Mouse (Mus musculus): Measurements from ENCODE around the gene Ank2. TPM values are rescaled to one million over a fixed set of nuclear protein-coding genes. Genes with fewer than 3 reads are reported as not detected.

The Ank2 gene
- polyA plus RNA-seq, 1 experiment from 2014 or later = 4.9 TPM

- 0 out of 2 replicates have a peak, but pooled peaks cover 4% of the 10 kb centered on the region for H3K36me3 ChIP-seq
- H3K9me3 ChIP-seq (replicated peaks) = no peaks in the 10 kb centered on the region
- H3K4me3 ChIP-seq (replicated peaks) = no peak overlapping the region
- H3K27ac ChIP-seq = no peak overlapping the region
- 79% methylated on average over 8 of the region's 8 CpGs for WGBS (ENCODE audit: insufficient replicate concordance)
- H3K9ac ChIP-seq = no peak overlapping the region
- ATAC-seq (ENCODE audit: low read depth) (no peak), DNase-seq (no peak)
- no peaks in the 10 kb centered on the region for H3K27me3 ChIP-seq
- no peak overlapping the region for H3K4me2 ChIP-seq
- no peaks in the 10 kb centered on the region for H3K4me1 ChIP-seq (replicated peaks)
These were observed 536.8 kb downstream of the Ank2 start for GRCm38 (mm10) chr3:126962326-126962725.

- no peak for ATAC-seq (ENCODE audit: low read depth)
- Histone ChIP-seq H3K4me1 (replicated peaks) (no peaks in the 10 kb centered on the region), H3K36me3 (no peaks in the 10 kb centered on the region), H3K4me3 (replicated peaks) (no peak overlapping the region), H3K27me3 (no peaks in the 10 kb centered on the region), H3K9me3 (replicated peaks) (no peaks in the 10 kb centered on the region), H3K4me2 (no peak overlapping the region), H3K9ac (no peak overlapping the region), H3K27ac (no peak overlapping the region)
- WGBS (ENCODE audit: insufficient replicate concordance) = 40% methylated on average over 1 of the region's 1 CpGs
- no peak for DNase-seq
These were observed 546.5 kb downstream of the Ank2 start for GRCm38 (mm10) chr3:126952698-126953097.

- H3K9me3 ChIP-seq (replicated peaks) = no peaks in the 10 kb centered on the region
- no peaks in the 10 kb centered on the region for H3K4me1 ChIP-seq (replicated peaks)
- 75% methylated on average over 10 of the region's 10 CpGs for WGBS (ENCODE audit: insufficient replicate concordance)
- no peak overlapping the region for H3K4me2 ChIP-seq
- H3K36me3 ChIP-seq = no peaks in the 10 kb centered on the region; the same call in 1 of the 2 replicates
- H3K27ac ChIP-seq = no peak overlapping the region
- ATAC-seq (ENCODE audit: low read depth) (no peak), DNase-seq (no peak)
- no peaks in the 10 kb centered on the region for H3K27me3 ChIP-seq
- H3K9ac ChIP-seq = no peak overlapping the region
- H3K4me3 ChIP-seq (replicated peaks) = no peak overlapping the region
These were observed 552.6 kb downstream of the Ank2 start for GRCm38 (mm10) chr3:126946591-126946990.

GRCm38 (mm10) chr3:126944838-126945237 is 554.3 kb downstream of the Ank2 start:
- WGBS (ENCODE audit: insufficient replicate concordance) = 39% methylated on average over 4 of the region's 4 CpGs
- Histone ChIP-seq H3K9me3 (replicated peaks) (no peaks in the 10 kb centered on the region), H3K36me3 (no peaks in the 10 kb centered on the region; the same call in 1 of the 2 replicates), H3K4me2 (no peak overlapping the region), H3K4me3 (replicated peaks) (no peak overlapping the region), H3K27ac (no peak overlapping the region), H3K9ac (no peak overlapping the region), H3K4me1 (replicated peaks) (no peaks in the 10 kb centered on the region), H3K27me3 (no peaks in the 10 kb centered on the region)
- DNase-seq = no peak
- ATAC-seq (ENCODE audit: low read depth) = no peak

GRCm38 (mm10) chr3:126944081-126944480 is 555.1 kb downstream of the Ank2 start:
- DNase-seq (no peak), ATAC-seq (ENCODE audit: low read depth) (no peak)
- Histone ChIP-seq H3K4me1 (replicated peaks) (no peaks in the 10 kb centered on the region), H3K9me3 (replicated peaks) (no peaks in the 10 kb centered on the region), H3K4me3 (replicated peaks) (no peak overlapping the region), H3K27me3 (no peaks in the 10 kb centered on the region), H3K36me3 (no peaks in the 10 kb centered on the region; the same call in 1 of the 2 replicates), H3K9ac (no peak overlapping the region), H3K4me2 (no peak overlapping the region), H3K27ac (no peak overlapping the region)
- 73% methylated on average over 11 of the region's 11 CpGs for WGBS (ENCODE audit: insufficient replicate concordance)

- no peak overlapping the region for H3K9ac ChIP-seq
- no peak overlapping the region for H3K27ac ChIP-seq
- no peak for ATAC-seq (ENCODE audit: low read depth)
- 60% methylated on average over 5 of the region's 5 CpGs for WGBS (ENCODE audit: insufficient replicate concordance)
- no peak overlapping the region for H3K4me3 ChIP-seq (replicated peaks)
- H3K36me3 ChIP-seq = no peaks in the 10 kb centered on the region
- H3K4me2 ChIP-seq = no peak overlapping the region
- H3K9me3 ChIP-seq (replicated peaks) = no peaks in the 10 kb centered on the region
- H3K27me3 ChIP-seq = no peaks in the 10 kb centered on the region
- H3K4me1 ChIP-seq (replicated peaks) = no peaks in the 10 kb centered on the region
- DNase-seq = no peak
These were observed 558.7 kb downstream of the Ank2 start for GRCm38 (mm10) chr3:126940452-126940851.

GRCm38 (mm10) chr3:126931884-126932506 is 567.2 kb downstream of the Ank2 start:
- no peaks in the 10 kb centered on the region for H3K4me1 ChIP-seq (replicated peaks)
- no peak overlapping the region for H3K27ac ChIP-seq
- H3K9me3 ChIP-seq (replicated peaks) = no peaks in the 10 kb centered on the region
- H3K4me2 ChIP-seq = no peak overlapping the region
- ATAC-seq (ENCODE audit: low read depth) = no peak
- 26% methylated on average over 4 of the region's 4 CpGs for WGBS (ENCODE audit: insufficient replicate concordance)
- H3K27me3 ChIP-seq = no peaks in the 10 kb centered on the region
- no peak overlapping the region for H3K4me3 ChIP-seq (replicated peaks)
- no peaks in the 10 kb centered on the region for H3K36me3 ChIP-seq
- no peak overlapping the region for H3K9ac ChIP-seq
- no peak for DNase-seq

GRCm38 (mm10) chr3:126923575-126924382 is 575.4 kb downstream of the Ank2 start:
- Histone ChIP-seq H3K4me1 (replicated peaks) (no peaks in the 10 kb centered on the region), H3K36me3 (no peaks in the 10 kb centered on the region), H3K9me3 (replicated peaks) (no peaks in the 10 kb centered on the region), H3K4me2 (no peak overlapping the region), H3K27ac (no peak overlapping the region), H3K9ac (no peak overlapping the region), H3K4me3 (replicated peaks) (no peak overlapping the region), H3K27me3 (no peaks in the 10 kb centered on the region)
- WGBS (ENCODE audit: insufficient replicate concordance) = 30% methylated on average over 12 of the region's 12 CpGs
- DNase-seq = no peak
- no peak for ATAC-seq (ENCODE audit: low read depth)

- Histone ChIP-seq H3K36me3 (no peaks in the 10 kb centered on the region), H3K27me3 (no peaks in the 10 kb centered on the region), H3K9me3 (replicated peaks) (no peaks in the 10 kb centered on the region), H3K27ac (no peak overlapping the region), H3K4me2 (no peak overlapping the region), H3K4me3 (replicated peaks) (no peak overlapping the region), H3K9ac (no peak overlapping the region), H3K4me1 (replicated peaks) (no peaks in the 10 kb centered on the region)
- ATAC-seq (ENCODE audit: low read depth) (no peak), DNase-seq (no peak)
- 41% methylated on average over 3 of the region's 3 CpGs for WGBS (ENCODE audit: insufficient replicate concordance)
These were observed 577.2 kb downstream of the Ank2 start for GRCm38 (mm10) chr3:126921941-126922340.

GRCm38 (mm10) chr3:126920296-126920695 is 578.9 kb downstream of the Ank2 start:
- Histone ChIP-seq H3K27me3 (no peaks in the 10 kb centered on the region), H3K4me2 (no peak overlapping the region), H3K9ac (no peak overlapping the region), H3K4me3 (replicated peaks) (no peak overlapping the region), H3K27ac (no peak overlapping the region), H3K4me1 (replicated peaks) (no peaks in the 10 kb centered on the region), H3K36me3 (no peaks in the 10 kb centered on the region), H3K9me3 (replicated peaks) (no peaks in the 10 kb centered on the region)
- WGBS (ENCODE audit: insufficient replicate concordance) = 62% methylated on average over 3 of the region's 3 CpGs
- DNase-seq (no peak), ATAC-seq (ENCODE audit: low read depth) (no peak)

- ATAC-seq (ENCODE audit: low read depth) (no peak), DNase-seq (no peak)
- Histone ChIP-seq H3K4me3 (replicated peaks) (no peak overlapping the region), H3K9me3 (replicated peaks) (no peaks in the 10 kb centered on the region), H3K4me1 (replicated peaks) (no peaks in the 10 kb centered on the region), H3K27me3 (no peaks in the 10 kb centered on the region), H3K27ac (no peak overlapping the region), H3K9ac (no peak overlapping the region), H3K36me3 (no peaks in the 10 kb centered on the region), H3K4me2 (no peak overlapping the region)
- WGBS (ENCODE audit: insufficient replicate concordance) = 72% methylated on average over 10 of the region's 10 CpGs
These were observed 580.2 kb downstream of the Ank2 start for GRCm38 (mm10) chr3:126918805-126919473.

All from liver, embryonic 13.5 days (tissue).